Mouse (Mus musculus) midbrain, embryonic 16.5 days (tissue): ENCODE measurements around the gene Isl2. TPM values are rescaled to one million over a fixed set of nuclear protein-coding genes. Genes with fewer than 3 reads are reported as not detected.

Experiments
- ATAC-seq: fragments of 200-750 bp; cut with Nextera tagmentation; 2 replicates; pipeline ENCODE4 v1.8.0; 2017; ENCODE audit warnings: moderate TSS enrichment
- H3K27ac ChIP-seq: fragments of 300-500 bp; sonication (generic); 2 replicates; pipeline ENCODE4 v1.5.1; 2014; ENCODE audit warnings: mild to moderate bottlenecking, low read length, mixed read lengths
- H3K27me3 ChIP-seq: fragments of 300-500 bp; sonication (generic); 2 replicates; pipeline ENCODE4 v1.6.1; 2014; ENCODE audit warnings: low read depth, low read length, mixed read lengths; ENCODE audit not compliant: control insufficient read depth, insufficient read depth
- H3K36me3 ChIP-seq: fragments of 300-500 bp; sonication (generic); 2 replicates; pipeline ENCODE4 v1.6.1; 2014; ENCODE audit warnings: mild to moderate bottlenecking, low read length, moderate library complexity, mixed read lengths; ENCODE audit not compliant: control insufficient read depth, insufficient read depth
- H3K4me1 ChIP-seq: fragments of 300-500 bp; sonication (generic); 2 replicates; pipeline ENCODE4 v1.6.1; 2014; ENCODE audit warnings: mild to moderate bottlenecking, low read length, mixed read lengths; ENCODE audit not compliant: control insufficient read depth, insufficient read depth
- H3K4me2 ChIP-seq: fragments of 300-500 bp; sonication (generic); 2 replicates; pipeline ENCODE4 v1.6.1; 2014; ENCODE audit warnings: mild to moderate bottlenecking, low read length, mixed read lengths
- H3K4me3 ChIP-seq: fragments of 300-500 bp; sonication (generic); 2 replicates; pipeline ENCODE4 v1.5.1; 2014; ENCODE audit warnings: low read depth, mild to moderate bottlenecking, low read length, moderate library complexity, mixed read lengths
- H3K9ac ChIP-seq: fragments of 300-500 bp; sonication (generic); 2 replicates; pipeline ENCODE4 v1.6.1; 2014; ENCODE audit warnings: low read depth, low read length, mixed read lengths
- H3K9me3 ChIP-seq: fragments of 300-500 bp; sonication (generic); replicated peaks from 2 replicates; pipeline ENCODE4 v1.6.1; 2014; ENCODE audit warnings: mild to moderate bottlenecking, low read length, mixed read lengths; ENCODE audit not compliant: control insufficient read depth, poor library complexity, severe bottlenecking
- WGBS: fragments of 180-500 bp; shearing (Covaris S2); extraction: QIAGEN DNeasy Blood & Tissue Kit; methylation state at CpG from one replicate; pipeline ENCODE4 v1.1.7; 2014; 5-methylcytosine and 5-hydroxymethylcytosine counted together
- polyA plus RNA-seq: library from polyadenylated mRNA; unstranded; fragments of >200 nt; fragmentation: Nextera tagmentation; extraction: Ambion mirVana; gene quantifications from 2 replicates; pipeline ENCODE4 v1.2.1, GENCODE M21; 2015

Isl2 gene
- polyA plus RNA-seq, 1 experiment from 2014 or later: 1.7 TPM

DNA sequence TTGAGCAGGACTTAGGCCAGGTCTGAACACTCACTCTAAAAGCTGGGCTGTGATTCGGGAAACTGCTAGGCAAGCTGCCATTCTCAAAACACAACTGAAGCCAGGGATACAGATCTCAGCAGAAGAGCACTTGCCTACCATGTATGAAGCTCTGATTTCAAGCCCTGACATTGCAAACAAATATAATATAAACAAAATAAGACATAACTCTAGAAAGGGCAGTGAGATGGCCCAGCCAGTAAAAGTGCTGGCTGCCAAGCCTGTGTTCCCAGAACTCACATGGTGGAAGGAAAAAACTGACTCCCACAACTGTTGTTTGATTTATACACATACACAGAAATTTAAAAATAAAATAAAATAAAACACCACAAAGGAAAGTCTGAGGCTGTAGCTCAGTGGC lies 32.6 kb downstream of the Isl2 start:
- H3K4me1 ChIP-seq: no peaks in the 10 kb centered on the region
- H3K9me3 ChIP-seq: no peaks in the 10 kb centered on the region
- no peak overlapping the region for H3K27ac ChIP-seq
- no peak overlapping the region for H3K4me3 ChIP-seq
- 78% methylated on average over 1 of the region's 1 CpGs for WGBS
- H3K9ac ChIP-seq: no peak overlapping the region
- no peaks in the 10 kb centered on the region for H3K36me3 ChIP-seq
- no peak for ATAC-seq
- H3K4me2 ChIP-seq: no peak overlapping the region
- no peaks in the 10 kb centered on the region for H3K27me3 ChIP-seq

DNA sequence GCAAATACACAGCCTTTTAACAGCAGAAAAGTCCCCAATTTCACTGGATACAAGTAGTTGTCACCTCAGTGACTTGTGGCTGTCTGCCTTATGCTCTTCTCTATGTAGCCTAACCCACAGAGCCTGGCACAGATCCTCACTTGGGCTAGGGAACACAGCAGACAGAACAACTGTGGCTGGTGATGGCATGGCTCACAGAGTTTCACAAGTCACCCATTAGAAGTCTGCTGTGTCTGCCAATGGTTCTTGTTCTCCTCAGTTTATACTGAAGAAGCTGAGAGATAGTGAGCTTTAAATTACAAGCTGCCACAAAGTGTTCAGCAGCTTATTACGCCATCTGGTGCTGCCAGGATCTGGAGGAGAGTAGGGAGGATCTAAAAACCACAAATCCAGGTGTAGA lies 38.1 kb downstream of the Isl2 start:
- H3K36me3 ChIP-seq: peaks cover 2% of the 10 kb centered on the region; the same call in 1 of the 2 replicates
- no peak overlapping the region for H3K4me2 ChIP-seq
- no peak overlapping the region for H3K4me3 ChIP-seq
- no peak for ATAC-seq
- no peaks in the 10 kb centered on the region for H3K4me1 ChIP-seq
- no peaks in the 10 kb centered on the region for H3K9me3 ChIP-seq
- no peak overlapping the region for H3K9ac ChIP-seq
- no peaks in the 10 kb centered on the region for H3K27me3 ChIP-seq
- H3K27ac ChIP-seq: no peak overlapping the region
- 86% methylated on average over 1 of the region's 1 CpGs for WGBS

DNA sequence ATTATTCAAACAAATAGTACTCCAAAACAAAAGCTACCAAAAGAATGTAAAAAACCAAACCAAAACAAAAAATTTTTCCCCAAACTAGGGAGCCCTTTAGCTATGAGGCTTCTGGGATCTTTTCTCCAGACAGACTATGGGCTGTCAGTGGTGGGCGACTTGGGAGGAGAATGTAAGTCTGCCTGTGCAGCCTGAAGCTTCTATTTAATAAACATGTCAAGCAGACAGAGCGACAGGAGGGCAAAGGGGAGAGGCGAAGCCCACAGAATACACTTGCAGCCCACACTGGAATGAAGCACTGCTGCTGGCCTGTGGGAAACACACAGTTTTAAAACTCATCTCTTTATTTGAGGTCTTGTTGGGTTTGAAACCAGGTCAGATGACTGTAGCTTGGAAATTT lies 42.9 kb downstream of the Isl2 start:
- WGBS: 28% methylated on average over 3 of the region's 3 CpGs

DNA sequence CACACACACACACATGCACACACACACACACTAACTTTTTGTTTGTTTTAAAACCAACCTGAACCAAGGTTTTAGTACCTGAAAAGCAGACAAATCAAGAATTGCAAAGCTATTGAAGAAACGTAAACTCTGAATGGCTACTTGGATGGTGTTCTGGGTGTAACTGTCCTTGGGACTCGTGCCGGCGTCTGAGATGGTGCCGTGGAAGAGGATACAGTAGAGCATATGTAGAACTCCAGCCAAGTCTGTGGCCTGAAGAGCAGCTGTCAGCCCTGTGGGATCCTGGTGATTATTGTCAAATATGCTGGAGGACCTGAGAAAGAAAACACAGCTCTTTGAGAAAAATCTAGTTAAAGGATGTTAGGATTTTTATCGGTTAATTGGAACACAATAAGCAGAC lies 47.7 kb downstream of the Isl2 start:
- H3K27me3 ChIP-seq: no peaks in the 10 kb centered on the region
- H3K9me3 ChIP-seq: no peaks in the 10 kb centered on the region
- whole genome bisulfite sequencing: 95% methylated on average over 6 of the region's 6 CpGs
- H3K27ac ChIP-seq: no peak overlapping the region
- no peaks in the 10 kb centered on the region for H3K4me1 ChIP-seq
- no peak overlapping the region for H3K4me2 ChIP-seq
- H3K4me3 ChIP-seq: no peak overlapping the region
- H3K36me3 ChIP-seq: no peaks in the 10 kb centered on the region
- no peak overlapping the region for H3K9ac ChIP-seq
- ATAC-seq: no peak

More for the DNA sequence above, 42.9 kb downstream of the Isl2 start:
- Histone ChIP-seq H3K4me3 (no peak overlapping the region), H3K9me3 (no peaks in the 10 kb centered on the region), H3K27ac (no peak overlapping the region), H3K4me2 (no peak overlapping the region), H3K27me3 (no peaks in the 10 kb centered on the region), H3K4me1 (no peaks in the 10 kb centered on the region), H3K9ac (no peak overlapping the region), H3K36me3 (peaks cover 2% of the 10 kb centered on the region; the same call in 1 of the 2 replicates)
- no peak for ATAC-seq

Other genes with a start within 250 kb of the Isl2 start
- gene Nrg4, start 211.8 kb upstream of the Isl2 start, polyA plus RNA-seq: 1.3 and 1.4 TPM in 2 replicates
- 6.8 and 7.0 TPM in 2 replicates for gene Tmem266, start 211.8 kb upstream of the Isl2 start, polyA plus RNA-seq
- 77.1 and 81.2 TPM in 2 replicates for gene Etfa, start 26.4 kb upstream of the Isl2 start, polyA plus RNA-seq